10 mouse cellular contexts compared by ENCODE assay signal in genomic region chr9:60837078-60837448, GRCm38 (mm10). TPM values are rescaled to one million over a fixed set of nuclear protein-coding genes. Genes with fewer than 3 reads are reported as not detected.
DNase-seq lines count a peak whose midpoint lies in the region; ATAC-seq and TF ChIP-seq lines count a peak whose summit lies in the region.
"Had no signal": no experiment of that assay in that cellular context is flagged by ENCODE, and none has a peak within 500 bp of the region (broad histone marks: within the 10 kb centered on the region; RNA-seq: fewer than 3 reads in every experiment).

No protein-coding gene starts in this region.

- WGBS in lung, embryonic 14.5 days: 49% methylated on average over 4 of the region's 4 CpGs
- 55% methylated on average over 4 of the region's 4 CpGs for WGBS in hindbrain, embryonic 10.5 days

- no peaks in the 10 kb centered on the region for H3K9me3 ChIP-seq in lung, embryonic 14.5 days (ENCODE audit: low read depth, low read length)
- no peaks in the 10 kb centered on the region for H3K9me3 ChIP-seq in hindbrain, embryonic 10.5 days

- TF ChIP-seq CTCF in lung, embryonic 14.5 days (IDR thresholded peaks at IDR 0.05; ENCODE audit: low read depth): no peak

- no peak for TF ChIP-seq POLR2A in myocyte (IDR thresholded peaks at IDR 0.05; ENCODE audit: insufficient read length, low read depth)

- no peaks in the 10 kb centered on the region for H3K27me3 ChIP-seq in lung, embryonic 14.5 days (ENCODE audit: insufficient read depth, low read length)
- H3K27me3 ChIP-seq in hindbrain, embryonic 10.5 days (ENCODE audit: insufficient read depth, poor library complexity, severe bottlenecking): no peaks in the 10 kb centered on the region
- H3K27me3 ChIP-seq in myocyte (ENCODE audit: control insufficient read depth, insufficient read depth, insufficient read length): no peaks in the 10 kb centered on the region

- no peak overlapping the region for H3ac ChIP-seq in myocyte (ENCODE audit: control insufficient read depth, insufficient read length)

- H3K36me3 ChIP-seq in lung, embryonic 14.5 days (ENCODE audit: insufficient read depth): no peaks in the 10 kb centered on the region
- no peaks in the 10 kb centered on the region for H3K36me3 ChIP-seq in hindbrain, embryonic 10.5 days
- no peaks in the 10 kb centered on the region for H3K36me3 ChIP-seq in myocyte (ENCODE audit: control insufficient read depth, insufficient read depth)

- H3K9ac ChIP-seq in lung, embryonic 14.5 days: peak overlapping the region; percentile 31; the same call in 1 of the 2 replicates

- H3K27ac ChIP-seq in lung, embryonic 14.5 days (ENCODE audit: low read depth): peak overlapping the region; percentile 80
- peak overlapping the region; percentile 87 for H3K27ac ChIP-seq in hindbrain, embryonic 10.5 days

- no peaks in the 10 kb centered on the region for H3K79me2 ChIP-seq in myocyte (ENCODE audit: control insufficient read depth, insufficient read depth)

- no peak for ATAC-seq in lung, embryonic 14.5 days (ENCODE audit: insufficient read depth)

- DNase-seq in adrenal gland, postnatal 14 days: peak; percentile 37
- no peak for DNase-seq in adrenal gland, postnatal 25 days
- no peak for DNase-seq in lung, embryonic 14.5 days
- DNase-seq in lung, postnatal 10 days: no peak
- no peak for DNase-seq in hindbrain, embryonic 10.5 days (ENCODE audit: low spot score)
- no peak for DNase-seq in ovary, postnatal 36 days (ENCODE audit: low spot score)
- DNase-seq in left cerebral cortex, adult 11 months (ENCODE audit: low spot score): no peak
- DNase-seq: cerebellum, adult 18-20 months; right cerebral cortex, postnatal 25 days had no signal

- no peak overlapping the region for H3K4me3 ChIP-seq in lung, embryonic 14.5 days (ENCODE audit: low read depth, low read length)
- peak overlapping the region; percentile 48; the same call in 1 of the 2 replicates for H3K4me3 ChIP-seq in hindbrain, embryonic 10.5 days
- peak overlapping the region; percentile 19 for H3K4me3 ChIP-seq in myocyte

- peaks cover 23% of the 10 kb centered on the region for H3K4me1 ChIP-seq in lung, embryonic 14.5 days (ENCODE audit: insufficient read depth)
- peaks cover 55% of the 10 kb centered on the region for H3K4me1 ChIP-seq in hindbrain, embryonic 10.5 days (replicated peaks)

- H3K4me2 ChIP-seq in lung, embryonic 14.5 days: peak overlapping the region; percentile 57
- H3K4me2 ChIP-seq in myocyte (ENCODE audit: low read depth): peak overlapping the region; percentile 91

TF ChIP-seq in myocyte, 11 proteins besides CTCF, POLR2A, EP300 and RAD21:
- TF ChIP-seq POLR2AphosphoS2 (IDR thresholded peaks at IDR 0.05; ENCODE audit: insufficient read length, low read depth) (no peak), SRF (IDR thresholded peaks at IDR 0.05; ENCODE audit: control insufficient read depth, insufficient read length, low read depth) (no peak), MAX (IDR thresholded peaks at IDR 0.05; ENCODE audit: low read depth) (no peak), CEBPB (IDR thresholded peaks at IDR 0.05; ENCODE audit: insufficient read depth, poor library complexity, severe bottlenecking) (no peak), REST (IDR thresholded peaks at IDR 0.05; ENCODE audit: insufficient read depth, insufficient read length) (no peak), USF1 (IDR thresholded peaks at IDR 0.05; ENCODE audit: low read depth) (no peak), TCF12 (IDR thresholded peaks at IDR 0.05; ENCODE audit: insufficient read depth, poor library complexity, severe bottlenecking) (no peak), MYOG (IDR thresholded peaks at IDR 0.05; ENCODE audit: control insufficient read depth in 1 of 3, insufficient read depth in 1 of 3, insufficient read length in 2 of 3, low read depth in 2 of 3) (no peak), E2F4 (IDR thresholded peaks at IDR 0.05; ENCODE audit: insufficient read depth) (no peak), TCF3 (IDR thresholded peaks at IDR 0.05; ENCODE audit: insufficient read length, low read depth) (no peak)

RNA-seq across cellular contexts. Expression of gene Uaca, which starts 42.7 kb away (rescaled TPM):
- 42.3 and 51.9 TPM in 2 replicates for total RNA-seq in adrenal gland, postnatal 14 days (2021)
- 48.2 and 48.6 TPM in 2 replicates for total RNA-seq in adrenal gland, postnatal 25 days (2021)
- polyA plus RNA-seq in lung, embryonic 14.5 days (2014; fragmentation: Nextera tagmentation; extraction: Ambion mirVana): 16.1 and 28.3 TPM in 2 replicates
- polyA plus RNA-seq in hindbrain, embryonic 10.5 days (2016; fragmentation: Nextera tagmentation; extraction: Ambion mirVana): 22.5 and 30.7 TPM in 2 replicates
- polyA plus RNA-seq in myocyte (2012; fragmentation: generic; extraction: Trizol): 7.4 TPM
